ENCODE assay signal across 13 mouse cellular contexts in genomic region chr11:8495036-8495435, GRCm38 (mm10).
"Had no signal": no experiment of that assay in that cellular context is flagged by ENCODE, and none has a peak within 500 bp of the region (broad histone marks: within the 10 kb centered on the region; RNA-seq: fewer than 3 reads in every experiment).

No protein-coding gene starts in this region.

- H3K9me3 ChIP-seq: limb, embryonic 13.5 days; liver, embryonic 12.5 days; lung, embryonic 15.5 days; midbrain, embryonic 13.5 days; neural tube, embryonic 15.5 days had no signal

- H3K4me2 ChIP-seq: limb, embryonic 13.5 days; liver, embryonic 12.5 days; lung, embryonic 15.5 days; midbrain, embryonic 13.5 days; neural tube, embryonic 15.5 days had no signal

- H3K36me3 ChIP-seq: midbrain, embryonic 13.5 days had no signal

- H3K27me3 ChIP-seq: limb, embryonic 13.5 days; liver, embryonic 12.5 days; lung, embryonic 15.5 days; midbrain, embryonic 13.5 days; neural tube, embryonic 15.5 days had no signal

- H3K27ac ChIP-seq: layer of hippocampus, adult 2 months; liver, embryonic 12.5 days; midbrain, embryonic 13.5 days; neural tube, embryonic 15.5 days had no signal

- DNase-seq: kidney, adult 8-10 months; kidney, postnatal 4 days; lung, postnatal 14 days; right cerebral cortex, adult 18-20 months; right cerebral cortex, postnatal 25 days; thymus, postnatal 4 days had no signal

- H3K9ac ChIP-seq: limb, embryonic 13.5 days; liver, embryonic 12.5 days; lung, embryonic 15.5 days; midbrain, embryonic 13.5 days; neural tube, embryonic 15.5 days had no signal

- H3K4me3 ChIP-seq: layer of hippocampus, adult 2 months; limb, embryonic 13.5 days; liver, embryonic 12.5 days; lung, embryonic 15.5 days; midbrain, embryonic 13.5 days; myocyte; neural tube, embryonic 15.5 days had no signal

- ATAC-seq: liver, embryonic 12.5 days; midbrain, embryonic 13.5 days had no signal
